ENCODE assay signal across 9 mouse cellular contexts in the genomic region with DNA sequence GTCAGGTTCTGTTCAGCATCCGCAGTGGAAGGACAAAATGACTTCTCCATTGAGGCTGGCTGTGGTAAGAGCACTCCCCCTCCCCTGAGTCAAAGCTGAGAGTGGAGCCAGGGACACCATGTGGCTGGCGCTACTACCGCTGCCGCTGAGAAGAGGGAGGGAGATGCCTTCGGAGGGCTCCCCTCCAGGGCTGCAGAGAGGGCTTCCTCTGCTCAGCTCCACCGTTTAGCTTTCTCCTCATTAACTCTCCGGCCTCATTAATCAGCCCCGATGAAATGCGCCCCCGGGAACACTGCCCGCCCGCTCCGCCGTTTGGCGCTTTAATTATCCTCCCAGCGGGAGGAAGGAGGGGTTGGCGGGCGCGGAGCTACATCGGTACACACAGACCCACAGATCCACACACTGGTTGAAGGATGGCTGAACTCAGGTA. TPM values are rescaled to one million over a fixed set of nuclear protein-coding genes. Genes with fewer than 3 reads are reported as not detected.
A peak's percentile ranks its signal among the peaks of the same experiment; 100 is the strongest.
DNase-seq lines count a peak whose midpoint lies in the region; ATAC-seq and TF ChIP-seq lines count a peak whose summit lies in the region.
"Had no signal": no experiment of that assay in that cellular context is flagged by ENCODE, and none has a peak within 500 bp of the region (broad histone marks: within the 10 kb centered on the region; RNA-seq: fewer than 3 reads in every experiment).

No protein-coding gene starts in this region.

- H3K9me3 ChIP-seq in heart, embryonic 14.5 days (ENCODE audit: control insufficient read depth, low read length): no peaks in the 10 kb centered on the region
- no peaks in the 10 kb centered on the region for H3K9me3 ChIP-seq in embryonic facial prominence, embryonic 15.5 days (replicated peaks)
- no peaks in the 10 kb centered on the region for H3K9me3 ChIP-seq in intestine, postnatal 0 days (ENCODE audit: control insufficient read depth)
- H3K9me3 ChIP-seq in midbrain, embryonic 12.5 days: no peaks in the 10 kb centered on the region

- no peak for TF ChIP-seq CTCF in bone marrow, adult 2 months (IDR thresholded peaks at IDR 0.05; ENCODE audit: control insufficient read depth, insufficient read depth, low read length)
- no peak for TF ChIP-seq CTCF in intestine, postnatal 0 days (IDR thresholded peaks at IDR 0.05; ENCODE audit: low read depth)

- DNase-seq in heart, postnatal 25 days (ENCODE audit: low spot score): no peak
- no peak for DNase-seq in adipocyte (ENCODE audit: low spot score)
- no peak for DNase-seq in gastrocnemius, adult 18-20 months (ENCODE audit: low spot score)

- peak overlapping the region; percentile 28 to 39 for H3K4me3 ChIP-seq in heart, embryonic 14.5 days (ENCODE audit: control insufficient read depth in 1 of 2, insufficient read depth in 1 of 2, low read depth in 1 of 2, low read length in 2 of 2)
- no peak overlapping the region for H3K4me3 ChIP-seq in bone marrow, adult 2 months (replicated peaks; ENCODE audit: control insufficient read depth, low read depth, low read length)
- H3K4me3 ChIP-seq in embryonic facial prominence, embryonic 15.5 days (replicated peaks): peak overlapping the region; percentile 30
- H3K4me3 ChIP-seq in intestine, postnatal 0 days (ENCODE audit: low read depth, low read length): peak overlapping the region; percentile 13
- H3K4me3 ChIP-seq in midbrain, embryonic 12.5 days: peak overlapping the region; percentile 32

- H3K9ac ChIP-seq in heart, embryonic 14.5 days (ENCODE audit: low read length): peak overlapping the region; percentile 28
- H3K9ac ChIP-seq in embryonic facial prominence, embryonic 15.5 days: no peak overlapping the region
- no peak overlapping the region for H3K9ac ChIP-seq in intestine, postnatal 0 days (ENCODE audit: low read depth, low read length)
- peak overlapping the region; percentile 28; the same call in 1 of the 2 replicates for H3K9ac ChIP-seq in midbrain, embryonic 12.5 days (replicated peaks)

- intact Hi-C loops in heart, postnatal 25 days (cut with DNase I): no loop called here

- no peaks in the 10 kb centered on the region for H3K36me3 ChIP-seq in heart, embryonic 14.5 days (ENCODE audit: control insufficient read depth, insufficient read depth, low read length)
- no peaks in the 10 kb centered on the region for H3K36me3 ChIP-seq in embryonic facial prominence, embryonic 15.5 days
- no peaks in the 10 kb centered on the region for H3K36me3 ChIP-seq in intestine, postnatal 0 days (ENCODE audit: control insufficient read depth, insufficient read depth)
- H3K36me3 ChIP-seq in midbrain, embryonic 12.5 days: no peaks in the 10 kb centered on the region

- peak overlapping the region; percentile 74 for H3K4me2 ChIP-seq in heart, embryonic 14.5 days (ENCODE audit: low read length)
- peak overlapping the region; percentile 44 for H3K4me2 ChIP-seq in embryonic facial prominence, embryonic 15.5 days (replicated peaks)
- H3K4me2 ChIP-seq in intestine, postnatal 0 days (replicated peaks; ENCODE audit: low read depth): peak overlapping the region; percentile 40
- H3K4me2 ChIP-seq in midbrain, embryonic 12.5 days (replicated peaks): peak overlapping the region; percentile 52

- TF ChIP-seq POLR2A in bone marrow, adult 2 months (IDR thresholded peaks at IDR 0.05; ENCODE audit: borderline replicate concordance, control insufficient read depth, low read depth, low read length): peak; percentile 27; the same call in 1 of the 2 replicates

- peaks cover 3 to 12% of the 10 kb centered on the region in 2 experiments for H3K4me1 ChIP-seq in heart, embryonic 14.5 days (ENCODE audit: control insufficient read depth in 2 of 2, insufficient read depth in 2 of 2, low read length in 2 of 2)
- H3K4me1 ChIP-seq in bone marrow, adult 2 months (ENCODE audit: control insufficient read depth, insufficient read depth, low read length): no peaks in the 10 kb centered on the region
- peaks cover 28% of the 10 kb centered on the region for H3K4me1 ChIP-seq in embryonic facial prominence, embryonic 15.5 days
- no peaks in the 10 kb centered on the region for H3K4me1 ChIP-seq in intestine, postnatal 0 days (replicated peaks; ENCODE audit: control insufficient read depth, insufficient read depth, low read length)
- H3K4me1 ChIP-seq in midbrain, embryonic 12.5 days: peaks cover 88% of the 10 kb centered on the region

- no peak overlapping the region for H3K27ac ChIP-seq in heart, embryonic 14.5 days (replicated peaks in 1 of 2; ENCODE audit: control insufficient read depth in 1 of 2, insufficient read depth in 1 of 2, low read depth in 2 of 2, low read length in 2 of 2)
- H3K27ac ChIP-seq in bone marrow, adult 2 months (ENCODE audit: control insufficient read depth, insufficient read depth, low read depth, low read length, poor library complexity): no peak overlapping the region
- no peak overlapping the region for H3K27ac ChIP-seq in embryonic facial prominence, embryonic 15.5 days (replicated peaks)
- no peak overlapping the region for H3K27ac ChIP-seq in intestine, postnatal 0 days (ENCODE audit: low read depth, low read length)
- H3K27ac ChIP-seq in midbrain, embryonic 12.5 days (replicated peaks): peak overlapping the region; percentile 54; the same call in 1 of the 2 replicates

- peaks cover 97% of the 10 kb centered on the region for H3K27me3 ChIP-seq in heart, embryonic 14.5 days (ENCODE audit: control insufficient read depth, insufficient read depth, low read length)
- H3K27me3 ChIP-seq in embryonic facial prominence, embryonic 15.5 days: peaks cover 94% of the 10 kb centered on the region
- H3K27me3 ChIP-seq in intestine, postnatal 0 days (replicated peaks; ENCODE audit: control insufficient read depth, insufficient read depth, low read length): peaks cover 81% of the 10 kb centered on the region
- H3K27me3 ChIP-seq in midbrain, embryonic 12.5 days: peaks cover 92% of the 10 kb centered on the region

- ATAC-seq in heart, embryonic 14.5 days (ENCODE audit: insufficient number of reproducible peaks, insufficient read depth, low FRiP score, low read depth): no peak
- no peak; the same call in 1 of the 2 replicates for ATAC-seq in embryonic facial prominence, embryonic 15.5 days (ENCODE audit: insufficient number of reproducible peaks, low FRiP score, low TSS enrichment, low read depth)
- no peak for ATAC-seq in intestine, postnatal 0 days
- peak; percentile 56 for ATAC-seq in midbrain, embryonic 12.5 days (ENCODE audit: low FRiP score, low read depth)

- under 1% methylated on average over 17 of the region's 20 CpGs for WGBS in heart, embryonic 14.5 days
- WGBS in bone marrow, adult 2 months: under 1% methylated on average over 20 of the region's 20 CpGs
- WGBS in embryonic facial prominence, embryonic 15.5 days: under 1% methylated on average over 20 of the region's 20 CpGs
- 2% methylated on average over 20 of the region's 20 CpGs for WGBS in intestine, postnatal 0 days
- 0% methylated on average over 18 of the region's 20 CpGs for WGBS in midbrain, embryonic 12.5 days

RNA-seq across cellular contexts. Expression of a gene that starts 23.4 kb away (rescaled TPM):
- polyA plus RNA-seq in heart, embryonic 14.5 days (2014; fragmentation: Nextera tagmentation; extraction: Ambion mirVana): 0.15 and 0.16 TPM in 2 replicates
- total RNA-seq in heart, postnatal 25 days (2021): not detected
- polyA plus RNA-seq in bone marrow, adult 2 months (2011; ENCODE audit: insufficient read depth, insufficient read length, low replicate concordance, missing spikeins): 4.8 and 10.8 TPM in 2 replicates
- 0.09 and 0.19 TPM in 2 replicates for polyA plus RNA-seq in embryonic facial prominence, embryonic 15.5 days (2015; fragmentation: Nextera tagmentation; extraction: Ambion mirVana)
- polyA plus RNA-seq in intestine, postnatal 0 days (2015; fragmentation: Nextera tagmentation; extraction: Ambion mirVana): 0.07 TPM in 1 of 2 replicates, not detected in the other
- polyA plus RNA-seq in midbrain, embryonic 12.5 days (2016; fragmentation: Nextera tagmentation; extraction: Ambion mirVana): 52.2 and 65.0 TPM in 2 replicates
- not detected for total RNA-seq in gastrocnemius, adult 18-20 months (2021)

RNA-seq across cellular contexts. Expression of a gene that starts 32.6 kb away (rescaled TPM):
- polyA plus RNA-seq in heart, embryonic 14.5 days (2014; fragmentation: Nextera tagmentation; extraction: Ambion mirVana): 13.8 and 17.5 TPM in 2 replicates
- total RNA-seq in heart, postnatal 25 days (2021): 1 to 10 TPM; 7.8 to 8.0 TPM
- 11.2 and 29.1 TPM in 2 replicates for polyA plus RNA-seq in bone marrow, adult 2 months (2011; ENCODE audit: insufficient read depth, insufficient read length, low replicate concordance, missing spikeins)
- 20.0 and 24.8 TPM in 2 replicates for polyA plus RNA-seq in embryonic facial prominence, embryonic 15.5 days (2015; fragmentation: Nextera tagmentation; extraction: Ambion mirVana)
- polyA plus RNA-seq in intestine, postnatal 0 days (2015; fragmentation: Nextera tagmentation; extraction: Ambion mirVana): 7.4 and 8.8 TPM in 2 replicates
- polyA plus RNA-seq in midbrain, embryonic 12.5 days (2016; fragmentation: Nextera tagmentation; extraction: Ambion mirVana): 45.7 and 53.3 TPM in 2 replicates
- 1 to 10 TPM; 3.2 to 5.5 TPM for total RNA-seq in gastrocnemius, adult 18-20 months (2021)

RNA-seq across cellular contexts. Expression of a gene that starts 54.8 kb away (rescaled TPM):
- polyA plus RNA-seq in heart, embryonic 14.5 days (2014; fragmentation: Nextera tagmentation; extraction: Ambion mirVana): 10.4 and 11.3 TPM in 2 replicates
- total RNA-seq in heart, postnatal 25 days (2021): 10 to 100 TPM; 29.7 to 30.1 TPM
- 4.8 and 9.6 TPM in 2 replicates for polyA plus RNA-seq in bone marrow, adult 2 months (2011; ENCODE audit: insufficient read depth, insufficient read length, low replicate concordance, missing spikeins)
- polyA plus RNA-seq in embryonic facial prominence, embryonic 15.5 days (2015; fragmentation: Nextera tagmentation; extraction: Ambion mirVana): 10.6 and 11.9 TPM in 2 replicates
- 6.6 and 7.1 TPM in 2 replicates for polyA plus RNA-seq in intestine, postnatal 0 days (2015; fragmentation: Nextera tagmentation; extraction: Ambion mirVana)
- polyA plus RNA-seq in midbrain, embryonic 12.5 days (2016; fragmentation: Nextera tagmentation; extraction: Ambion mirVana): 6.1 and 6.2 TPM in 2 replicates
- 10 to 100 TPM in 1 of 2 experiments, 1 to 10 TPM in 1; 6.4 to 10.1 TPM for total RNA-seq in gastrocnemius, adult 18-20 months (2021)
- total RNA-seq: CH12.LX had no signal

Comparison
In these comparisons a context has a peak if more than half of its experiments do, and no peak if none do; other contexts are left out.
1. H3K9ac ChIP-seq: peak in heart, embryonic 14.5 days (single experiment) and midbrain, embryonic 12.5 days (single experiment); none in embryonic facial prominence, embryonic 15.5 days (single experiment) and intestine, postnatal 0 days (single experiment).
2. Peak in every context shown above with its lines, with median percentiles within 50 percentile points of each other: H3K4me2 ChIP-seq.